Mouse (Mus musculus): Measurements from ENCODE around the gene Gas6. TPM values are rescaled to one million over a fixed set of nuclear protein-coding genes. Genes with fewer than 3 reads are reported as not detected.
A peak's percentile ranks its signal among the peaks of the same experiment; 100 is the strongest.

The Gas6 gene
- polyA plus RNA-seq, 1 experiment from 2014 or later: 67.4 TPM

DNA sequence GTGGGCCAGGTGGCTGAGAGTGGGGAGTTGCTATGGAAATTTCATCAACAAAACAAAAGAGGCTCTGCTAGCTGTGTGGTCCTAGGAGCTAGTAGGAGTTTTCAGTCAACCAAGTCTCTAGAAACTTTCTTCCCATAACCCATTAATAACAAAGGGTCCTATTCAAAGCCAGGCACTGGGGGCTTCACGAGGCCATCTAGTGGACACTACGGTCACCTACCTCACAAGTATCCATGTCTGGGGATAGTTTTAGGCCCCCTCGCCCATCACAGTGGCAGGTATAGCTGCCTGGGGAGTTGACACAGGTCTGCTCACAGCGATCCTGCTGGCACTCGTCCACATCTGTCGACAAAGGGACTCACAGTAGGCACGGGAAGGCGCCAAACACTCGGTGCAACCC lies 18.4 kb downstream of the Gas6 start:
- 62% methylated on average over 9 of the region's 9 CpGs for WGBS
- Histone ChIP-seq H3K4me1 (ENCODE audit: control insufficient read depth, insufficient read depth, low read depth, low read length) (no peaks in the 10 kb centered on the region), H3K4me3 (ENCODE audit: low read length) (no peak overlapping the region), H3K9me3 (ENCODE audit: control insufficient read depth, low read length) (no peaks in the 10 kb centered on the region), H3K4me2 (ENCODE audit: low read length) (no peak overlapping the region), H3K27ac (ENCODE audit: low read depth, low read length) (no peak overlapping the region), H3K36me3 (ENCODE audit: control insufficient read depth, insufficient read depth, low read length) (peaks cover 12% of the 10 kb centered on the region), H3K27me3 (replicated peaks; ENCODE audit: control insufficient read depth, insufficient read depth, low read length) (no peaks in the 10 kb centered on the region), H3K9ac (ENCODE audit: low read depth, low read length) (no peak overlapping the region)
- ATAC-seq: no peak

DNA sequence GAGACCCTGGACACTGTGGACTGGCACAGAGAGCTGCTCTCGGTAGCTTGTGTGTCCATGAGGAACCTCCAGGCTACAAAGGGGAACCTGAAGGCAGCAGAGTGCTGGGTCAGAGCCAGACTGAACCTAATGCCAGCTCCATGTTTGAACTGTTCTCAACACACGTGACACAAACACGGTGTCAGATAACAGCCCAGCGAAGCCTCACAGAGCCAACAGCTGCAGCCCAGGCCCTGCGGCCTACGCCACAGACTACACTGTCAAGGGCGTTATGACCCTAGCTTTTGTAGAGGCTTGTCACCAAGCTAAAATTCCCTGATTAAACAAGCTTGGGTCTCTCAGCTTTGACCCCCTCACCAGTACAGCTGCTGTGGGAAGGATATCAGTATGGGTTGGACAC lies 22.0 kb downstream of the Gas6 start:
- H3K4me3 ChIP-seq (ENCODE audit: low read length): no peak overlapping the region
- no peaks in the 10 kb centered on the region for H3K9me3 ChIP-seq (ENCODE audit: control insufficient read depth, low read length)
- no peak overlapping the region for H3K4me2 ChIP-seq (ENCODE audit: low read length)
- no peak for ATAC-seq
- H3K9ac ChIP-seq (ENCODE audit: low read depth, low read length): no peak overlapping the region
- H3K27ac ChIP-seq (ENCODE audit: low read depth, low read length): no peak overlapping the region
- no peaks in the 10 kb centered on the region for H3K27me3 ChIP-seq (replicated peaks; ENCODE audit: control insufficient read depth, insufficient read depth, low read length)
- 88% methylated on average over 7 of the region's 7 CpGs for whole genome bisulfite sequencing
- H3K36me3 ChIP-seq (ENCODE audit: control insufficient read depth, insufficient read depth, low read length): peaks cover 16% of the 10 kb centered on the region
- no peaks in the 10 kb centered on the region for H3K4me1 ChIP-seq (ENCODE audit: control insufficient read depth, insufficient read depth, low read depth, low read length)

DNA sequence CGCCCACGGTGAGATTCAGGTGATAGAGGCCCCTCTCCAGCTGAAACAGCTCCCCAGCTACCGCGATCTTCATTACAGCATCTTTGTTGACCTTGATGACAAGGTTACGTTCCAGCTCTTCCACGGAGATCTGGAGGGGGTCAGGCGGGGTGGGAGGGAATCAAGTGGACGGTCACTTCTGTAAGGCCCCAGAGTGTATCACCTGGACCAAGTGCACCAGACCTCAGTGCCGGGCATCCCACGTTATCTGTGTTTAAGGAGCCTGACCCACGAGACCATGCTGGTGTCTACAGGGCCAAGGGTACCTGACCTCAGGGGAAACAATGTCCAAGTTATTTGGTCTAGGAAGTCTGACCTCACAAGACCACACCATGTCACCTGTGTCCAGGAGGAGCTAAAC lies 22.8 kb downstream of the Gas6 start:
- Histone ChIP-seq H3K36me3 (ENCODE audit: control insufficient read depth, insufficient read depth, low read length) (peaks cover 11% of the 10 kb centered on the region), H3K27me3 (replicated peaks; ENCODE audit: control insufficient read depth, insufficient read depth, low read length) (no peaks in the 10 kb centered on the region), H3K4me2 (ENCODE audit: low read length) (no peak overlapping the region), H3K9me3 (ENCODE audit: control insufficient read depth, low read length) (no peaks in the 10 kb centered on the region), H3K27ac (ENCODE audit: low read depth, low read length) (no peak overlapping the region), H3K4me1 (ENCODE audit: control insufficient read depth, insufficient read depth, low read depth, low read length) (no peaks in the 10 kb centered on the region), H3K9ac (ENCODE audit: low read depth, low read length) (no peak overlapping the region), H3K4me3 (ENCODE audit: low read length) (no peak overlapping the region)
- ATAC-seq: no peak
- 89% methylated on average over 11 of the region's 11 CpGs for WGBS

DNA sequence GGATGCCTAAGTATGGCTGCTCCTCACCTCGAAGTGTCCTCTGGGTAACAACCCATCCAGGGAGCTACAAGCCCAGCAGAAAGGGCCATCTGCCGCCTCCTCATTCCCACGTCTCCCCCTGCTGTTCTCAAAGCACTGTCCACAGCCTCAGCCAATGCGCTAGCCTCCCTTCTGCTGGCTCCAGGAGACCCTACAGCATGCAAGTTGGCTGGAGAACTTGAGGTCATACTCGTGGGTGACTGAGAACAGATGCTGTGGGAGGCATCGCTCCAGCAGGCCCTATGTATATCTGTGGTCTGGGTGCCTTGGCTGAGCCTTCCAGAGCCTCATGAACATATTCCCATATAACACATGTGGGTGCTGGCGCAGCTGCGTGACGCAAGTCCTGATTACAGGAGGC lies 25.6 kb downstream of the Gas6 start:
- no peaks in the 10 kb centered on the region for H3K4me1 ChIP-seq (ENCODE audit: control insufficient read depth, insufficient read depth, low read depth, low read length)
- no peaks in the 10 kb centered on the region for H3K9me3 ChIP-seq (ENCODE audit: control insufficient read depth, low read length)
- ATAC-seq: peak; percentile 44; the same call in 1 of the 2 replicates
- no peak overlapping the region for H3K4me2 ChIP-seq (ENCODE audit: low read length)
- WGBS: 75% methylated on average over 9 of the region's 9 CpGs
- H3K4me3 ChIP-seq (ENCODE audit: low read length): no peak overlapping the region
- peaks cover 7% of the 10 kb centered on the region; the same call in 1 of the 2 replicates for H3K36me3 ChIP-seq (ENCODE audit: control insufficient read depth, insufficient read depth, low read length)
- H3K9ac ChIP-seq (ENCODE audit: low read depth, low read length): no peak overlapping the region
- no peaks in the 10 kb centered on the region for H3K27me3 ChIP-seq (replicated peaks; ENCODE audit: control insufficient read depth, insufficient read depth, low read length)
- no peak overlapping the region for H3K27ac ChIP-seq (ENCODE audit: low read depth, low read length)

DNA sequence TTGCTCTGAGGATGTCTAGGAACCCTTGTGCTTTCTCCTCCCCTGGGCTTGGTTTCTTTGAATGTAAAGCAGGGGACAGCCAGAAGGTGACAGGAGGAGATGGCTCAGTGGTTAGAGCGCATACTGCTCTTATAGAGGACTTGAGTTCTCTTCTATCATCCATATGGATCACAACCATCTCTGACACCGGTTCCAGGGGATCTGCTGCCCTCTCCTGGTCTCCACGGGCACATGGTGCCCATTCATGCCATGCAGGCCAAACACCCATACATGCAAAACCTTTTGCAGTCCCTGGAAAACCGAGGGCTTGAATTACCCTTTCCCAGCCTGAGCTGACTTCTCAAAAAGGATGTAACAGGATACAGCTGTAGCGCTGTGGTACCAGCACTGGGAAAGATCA lies 27.3 kb downstream of the Gas6 start:
- Histone ChIP-seq H3K4me1 (ENCODE audit: control insufficient read depth, insufficient read depth, low read depth, low read length) (no peaks in the 10 kb centered on the region; the same call in 1 of the 2 replicates), H3K9me3 (ENCODE audit: control insufficient read depth, low read length) (no peaks in the 10 kb centered on the region), H3K9ac (ENCODE audit: low read depth, low read length) (no peak overlapping the region), H3K27me3 (replicated peaks; ENCODE audit: control insufficient read depth, insufficient read depth, low read length) (no peaks in the 10 kb centered on the region), H3K27ac (ENCODE audit: low read depth, low read length) (no peak overlapping the region), H3K4me2 (ENCODE audit: low read length) (no peak overlapping the region), H3K4me3 (ENCODE audit: low read length) (no peak overlapping the region), H3K36me3 (ENCODE audit: control insufficient read depth, insufficient read depth, low read length) (peaks cover 7% of the 10 kb centered on the region; the same call in 1 of the 2 replicates)
- no peak for ATAC-seq
- 66% methylated on average over 5 of the region's 5 CpGs for WGBS

DNA sequence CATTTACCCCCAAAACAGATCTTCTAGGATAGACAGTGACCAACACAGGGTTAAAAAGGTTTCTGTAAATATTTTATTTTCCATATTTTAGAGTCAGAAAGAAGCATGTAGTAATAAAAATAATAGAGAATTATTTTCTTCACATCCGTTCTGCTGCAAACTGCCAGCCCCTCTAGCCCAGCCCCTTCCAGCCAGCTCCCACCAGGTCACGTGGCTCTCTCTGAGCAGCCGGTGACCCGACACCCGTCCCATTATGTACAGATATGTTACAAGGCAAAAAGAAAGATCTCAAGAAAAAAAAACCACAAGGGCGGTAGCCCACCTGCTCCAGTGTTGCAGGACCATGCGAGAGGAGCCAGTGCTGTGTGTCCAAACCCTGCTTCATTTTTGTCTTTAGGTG lies 29.0 kb downstream of the Gas6 start:
- Histone ChIP-seq H3K4me3 (ENCODE audit: low read length) (no peak overlapping the region), H3K4me2 (ENCODE audit: low read length) (no peak overlapping the region), H3K9me3 (ENCODE audit: control insufficient read depth, low read length) (no peaks in the 10 kb centered on the region), H3K27me3 (replicated peaks; ENCODE audit: control insufficient read depth, insufficient read depth, low read length) (no peaks in the 10 kb centered on the region), H3K4me1 (ENCODE audit: control insufficient read depth, insufficient read depth, low read depth, low read length) (no peaks in the 10 kb centered on the region; the same call in 1 of the 2 replicates), H3K27ac (ENCODE audit: low read depth, low read length) (no peak overlapping the region), H3K36me3 (ENCODE audit: control insufficient read depth, insufficient read depth, low read length) (peaks cover 7% of the 10 kb centered on the region; the same call in 1 of the 2 replicates), H3K9ac (ENCODE audit: low read depth, low read length) (no peak overlapping the region)
- no peak for ATAC-seq
- 56% methylated on average over 7 of the region's 7 CpGs for WGBS

DNA sequence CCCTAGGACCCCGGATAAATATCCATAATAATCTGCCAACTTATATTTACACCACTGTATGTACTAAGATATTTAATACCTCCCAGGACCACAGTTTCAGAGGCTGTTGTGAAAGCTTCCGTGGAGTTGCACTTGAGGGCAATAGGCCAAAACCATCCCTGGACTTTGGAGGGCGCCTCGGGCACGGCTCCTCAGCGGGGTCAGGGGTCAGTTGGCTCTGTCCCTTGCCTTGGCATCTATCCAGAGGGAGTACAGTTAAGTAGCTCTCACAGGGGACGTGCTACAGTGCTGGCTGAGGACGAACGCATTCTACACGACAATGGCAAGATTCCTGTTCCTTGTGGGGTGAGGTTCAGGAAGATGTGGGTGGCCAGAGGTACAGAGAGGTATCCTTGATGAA lies 31.9 kb downstream of the Gas6 start:
- no peak overlapping the region for H3K27ac ChIP-seq (ENCODE audit: low read depth, low read length)
- WGBS: 70% methylated on average over 10 of the region's 10 CpGs
- no peaks in the 10 kb centered on the region; the same call in 1 of the 2 replicates for H3K4me1 ChIP-seq (ENCODE audit: control insufficient read depth, insufficient read depth, low read depth, low read length)

DNA sequence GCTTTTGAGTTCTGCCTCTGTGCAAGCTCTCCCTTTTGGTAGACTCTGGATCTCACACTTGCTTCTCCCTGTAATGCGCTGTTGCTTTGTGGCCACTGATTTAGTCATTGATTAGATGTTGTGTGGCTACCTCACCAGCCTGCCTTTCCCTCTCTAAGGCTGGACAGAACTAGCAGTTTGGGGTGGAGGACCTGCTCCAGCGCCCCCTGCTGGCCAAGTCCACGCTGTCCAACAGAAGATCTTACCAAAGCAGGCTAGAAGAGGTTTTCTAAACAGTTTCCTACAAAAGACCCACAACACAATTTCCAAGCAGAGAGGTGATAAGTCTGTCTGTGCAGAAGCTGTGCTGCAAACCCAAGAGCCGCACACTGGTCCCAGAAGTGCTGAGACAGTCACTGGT lies 32.4 kb downstream of the Gas6 start:
- H3K27me3 ChIP-seq (replicated peaks; ENCODE audit: control insufficient read depth, insufficient read depth, low read length): no peaks in the 10 kb centered on the region
- 33% methylated on average over 4 of the region's 4 CpGs for WGBS
- ATAC-seq: peak; percentile 50; the same call in 1 of the 2 replicates
- H3K36me3 ChIP-seq (ENCODE audit: control insufficient read depth, insufficient read depth, low read length): 0 out of 2 replicates have a peak, but pooled peaks cover 3% of the 10 kb centered on the region
- H3K4me3 ChIP-seq (ENCODE audit: low read length): no peak overlapping the region
- no peaks in the 10 kb centered on the region for H3K9me3 ChIP-seq (ENCODE audit: control insufficient read depth, low read length)
- H3K4me2 ChIP-seq (ENCODE audit: low read length): no peak overlapping the region
- no peak overlapping the region for H3K27ac ChIP-seq (ENCODE audit: low read depth, low read length)
- H3K4me1 ChIP-seq (ENCODE audit: control insufficient read depth, insufficient read depth, low read depth, low read length): no peaks in the 10 kb centered on the region; the same call in 1 of the 2 replicates
- H3K9ac ChIP-seq (ENCODE audit: low read depth, low read length): no peak overlapping the region

More for the DNA sequence above, 31.9 kb downstream of the Gas6 start:
- ATAC-seq: peak; percentile 19; the same call in 1 of the 2 replicates
- Histone ChIP-seq H3K9me3 (ENCODE audit: control insufficient read depth, low read length) (no peaks in the 10 kb centered on the region), H3K9ac (ENCODE audit: low read depth, low read length) (no peak overlapping the region), H3K4me3 (ENCODE audit: low read length) (no peak overlapping the region), H3K36me3 (ENCODE audit: control insufficient read depth, insufficient read depth, low read length) (0 out of 2 replicates have a peak, but pooled peaks cover 3% of the 10 kb centered on the region), H3K27me3 (replicated peaks; ENCODE audit: control insufficient read depth, insufficient read depth, low read length) (no peaks in the 10 kb centered on the region), H3K4me2 (ENCODE audit: low read length) (no peak overlapping the region)

DNA sequence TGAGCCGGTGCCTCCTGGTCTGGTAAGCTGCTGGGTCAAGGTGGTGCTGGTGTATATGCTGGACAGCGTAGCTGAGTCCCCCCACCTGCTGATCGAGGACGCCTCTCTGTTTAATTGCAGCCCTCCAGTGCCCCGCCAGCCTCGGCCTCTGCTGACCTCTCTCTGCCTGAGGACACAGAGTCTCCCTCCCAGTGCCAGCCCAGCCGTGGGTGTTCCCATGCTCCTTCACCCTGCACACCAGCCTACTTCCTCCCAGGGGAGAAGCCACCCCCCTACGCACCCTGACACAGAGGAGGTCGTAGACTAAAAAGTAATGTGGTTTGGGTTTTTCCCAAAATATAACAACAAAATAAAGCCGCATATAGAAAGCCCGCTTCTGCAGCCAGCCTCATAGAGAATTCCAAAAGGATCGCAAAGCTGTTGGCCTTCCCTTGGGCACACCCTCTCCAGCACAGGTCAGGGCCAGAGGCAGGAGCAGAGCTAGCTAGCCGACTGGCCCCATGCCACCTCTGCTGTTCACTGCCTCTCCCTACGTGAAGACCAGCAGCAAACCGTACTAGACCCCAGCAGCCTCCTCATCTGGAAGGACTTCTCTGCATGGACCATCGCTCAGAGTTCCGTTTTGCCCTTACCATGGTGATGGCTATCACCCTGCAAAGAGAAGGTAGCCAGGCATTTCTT lies 33.1 kb downstream of the Gas6 start:
- WGBS: 85% methylated on average over 17 of the region's 17 CpGs
- ATAC-seq: no peak
- H3K4me1 ChIP-seq (ENCODE audit: control insufficient read depth, insufficient read depth, low read depth, low read length): no peaks in the 10 kb centered on the region; the same call in 1 of the 2 replicates
- H3K36me3 ChIP-seq (ENCODE audit: control insufficient read depth, insufficient read depth, low read length): 0 out of 2 replicates have a peak, but pooled peaks cover 2% of the 10 kb centered on the region
- no peaks in the 10 kb centered on the region for H3K27me3 ChIP-seq (replicated peaks; ENCODE audit: control insufficient read depth, insufficient read depth, low read length)
- no peaks in the 10 kb centered on the region for H3K9me3 ChIP-seq (ENCODE audit: control insufficient read depth, low read length)
- no peak overlapping the region for H3K27ac ChIP-seq (ENCODE audit: low read depth, low read length)
- H3K4me2 ChIP-seq (ENCODE audit: low read length): no peak overlapping the region
- H3K9ac ChIP-seq (ENCODE audit: low read depth, low read length): no peak overlapping the region
- no peak overlapping the region for H3K4me3 ChIP-seq (ENCODE audit: low read length)

Data from hindbrain, embryonic 16.5 days (tissue).